Mouse (Mus musculus) heart, embryonic 11.5 days (tissue): ENCODE data around the gene Gm8251. TPM values are rescaled to one million over a fixed set of nuclear protein-coding genes. Genes with fewer than 3 reads are reported as not detected.

ENCODE experiments used
- polyA plus RNA-seq: library from polyadenylated mRNA; unstranded; fragments of >200 nt; fragmentation: Nextera tagmentation; extraction: Ambion mirVana; gene quantifications from 2 replicates; pipeline ENCODE4 v1.2.1, GENCODE M21; 2014

Gm8251 gene
- polyA plus RNA-seq, 1 experiment from 2014 or later = not detected

Other genes with a start within 250 kb of the Gm8251 start
- gene Uxs1, start 234.1 kb downstream of the Gm8251 start, polyA plus RNA-seq = 11.3 and 18.2 TPM in 2 replicates
- 54.1 and 57.0 TPM in 2 replicates for gene Tpp2, start 128.3 kb downstream of the Gm8251 start, polyA plus RNA-seq
- 0.35 and 0.83 TPM in 2 replicates for gene Mettl21c, start 41.9 kb downstream of the Gm8251 start, polyA plus RNA-seq
- gene Tex30, start 40.5 kb upstream of the Gm8251 start, polyA plus RNA-seq = 81.8 and 82.9 TPM in 2 replicates
- gene Kdelc1, start 56.9 kb upstream of the Gm8251 start, polyA plus RNA-seq = 56.4 and 57.5 TPM in 2 replicates
- gene Bivm, start 57.0 kb upstream of the Gm8251 start, polyA plus RNA-seq = 15.8 and 16.9 TPM in 2 replicates
- 17.3 and 17.8 TPM in 2 replicates for gene Ercc5, start 85.8 kb upstream of the Gm8251 start, polyA plus RNA-seq
- gene Mettl21e, start 157.0 kb upstream of the Gm8251 start, polyA plus RNA-seq = not detected in 2 replicates